20 mouse cellular contexts compared by ENCODE assay signal in the genomic region with DNA sequence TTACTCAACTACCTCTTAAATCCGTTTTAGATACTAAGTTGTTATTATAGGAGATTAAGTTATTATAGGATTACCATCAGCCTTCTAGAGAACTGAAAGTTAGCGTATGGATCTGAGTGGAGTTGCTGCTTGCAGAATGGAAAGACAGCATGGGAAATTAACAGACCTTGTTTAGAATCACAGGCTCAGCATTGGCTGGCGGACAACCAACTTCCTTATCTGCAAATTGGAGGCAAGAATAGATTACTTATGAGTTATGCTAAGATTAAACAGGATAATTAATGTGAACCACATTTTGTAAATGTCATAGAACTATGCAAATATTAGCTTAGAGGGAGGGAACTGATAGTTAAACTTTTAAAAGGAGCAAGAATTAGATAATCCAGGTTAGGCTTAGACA.
DNase-seq lines count a peak whose midpoint lies in the region; ATAC-seq lines count a peak whose summit lies in the region.
"Had no signal": no experiment of that assay in that cellular context is flagged by ENCODE, and none has a peak within 500 bp of the region (broad histone marks: within the 10 kb centered on the region; RNA-seq: fewer than 3 reads in every experiment).

No protein-coding gene starts in this region.

- no peak for ATAC-seq in kidney, embryonic 14.5 days (ENCODE audit: low FRiP score, low TSS enrichment)
- ATAC-seq: activated CD4-positive, CD25-positive, alpha-beta regulatory T cell, adult 4 months; forebrain, embryonic 13.5 days; forebrain, postnatal 0 days; Patski had no signal

- H3K4me3 ChIP-seq in kidney, embryonic 14.5 days (ENCODE audit: low read length) = no peak overlapping the region
- H3K4me3 ChIP-seq: embryonic facial prominence, embryonic 13.5 days; forebrain, embryonic 13.5 days; heart, embryonic 13.5 days; hindbrain, embryonic 15.5 days had no signal

- H3K27ac ChIP-seq in kidney, embryonic 14.5 days (ENCODE audit: low read depth, low read length) = no peak overlapping the region
- H3K27ac ChIP-seq: embryonic facial prominence, embryonic 13.5 days; forebrain, embryonic 13.5 days; heart, embryonic 13.5 days; hindbrain, embryonic 15.5 days had no signal

- no peak overlapping the region for H3K4me2 ChIP-seq in kidney, embryonic 14.5 days (replicated peaks; ENCODE audit: low read depth, low read length)
- H3K4me2 ChIP-seq: embryonic facial prominence, embryonic 13.5 days; forebrain, embryonic 13.5 days; heart, embryonic 13.5 days; hindbrain, embryonic 15.5 days had no signal

- WGBS in kidney, embryonic 14.5 days = 79% methylated on average over 3 of the region's 3 CpGs

- peaks cover 4% of the 10 kb centered on the region; the same call in 1 of the 2 replicates for H3K36me3 ChIP-seq in kidney, embryonic 14.5 days (ENCODE audit: control insufficient read depth, insufficient read depth, low read length)
- H3K36me3 ChIP-seq: hindbrain, embryonic 15.5 days had no signal

- H3K9me3 ChIP-seq in kidney, embryonic 14.5 days (ENCODE audit: control insufficient read depth, low read length) = no peaks in the 10 kb centered on the region
- H3K9me3 ChIP-seq: embryonic facial prominence, embryonic 13.5 days; forebrain, embryonic 13.5 days; heart, embryonic 13.5 days; hindbrain, embryonic 15.5 days had no signal

- DNase-seq in kidney, postnatal 10 days = peak; percentile 24
- DNase-seq in retina, postnatal 1 day = peak; percentile 11
- DNase-seq in retina, embryonic 14.5 days (ENCODE audit: low spot score) = no peak
- DNase-seq in urinary bladder, postnatal 36 days (ENCODE audit: low spot score in 2 of 2) = peak; percentile 36 to 44
- no peak for DNase-seq in urinary bladder, adult 2 months (ENCODE audit: low spot score)
- DNase-seq: cerebellum, adult 11-12 months; cerebellum, adult 9-10 months; cerebellum, postnatal 25 days; forebrain, postnatal 0 days; gastrocnemius, postnatal 25 days; heart, adult 11 months; heart, postnatal 36 days had no signal

- no peaks in the 10 kb centered on the region for H3K27me3 ChIP-seq in kidney, embryonic 14.5 days (ENCODE audit: control insufficient read depth, insufficient read depth, low read length)
- H3K27me3 ChIP-seq: CH12.LX; embryonic facial prominence, embryonic 13.5 days; forebrain, embryonic 13.5 days; heart, embryonic 13.5 days; hindbrain, embryonic 15.5 days; Patski had no signal

- H3K4me1 ChIP-seq in kidney, embryonic 14.5 days (ENCODE audit: control insufficient read depth, insufficient read depth, low read length) = no peaks in the 10 kb centered on the region
- H3K4me1 ChIP-seq: embryonic facial prominence, embryonic 13.5 days; forebrain, embryonic 13.5 days; hindbrain, embryonic 15.5 days had no signal

- H3K9ac ChIP-seq in kidney, embryonic 14.5 days (ENCODE audit: low read depth, low read length) = no peak overlapping the region
- H3K9ac ChIP-seq: embryonic facial prominence, embryonic 13.5 days; forebrain, embryonic 13.5 days; forebrain, postnatal 0 days; heart, embryonic 13.5 days; hindbrain, embryonic 15.5 days had no signal

Comparison
In these comparisons a context has a peak if more than half of its experiments do, and no peak if none do; other contexts are left out.
1. DNase-seq: peak in kidney, postnatal 10 days (single experiment), retina, postnatal 1 day (single experiment) and urinary bladder, postnatal 36 days (2 of 2); none in retina, embryonic 14.5 days (single experiment) and urinary bladder, adult 2 months (single experiment).